Mouse (Mus musculus) neutrophil, adult 5-6 weeks (primary cell): ENCODE measurements around the gene Gm21915. TPM values are rescaled to one million over a fixed set of nuclear protein-coding genes. Genes with fewer than 3 reads are reported as not detected.

ENCODE experiments used
- ATAC-seq: fragments of 151-379, 151-347 bp; 2 replicates; pipeline ENCODE4 v1.8.0; 2017; ENCODE audit warnings: mild to moderate bottlenecking, moderate TSS enrichment; ENCODE audit not compliant: insufficient number of reproducible peaks, poor library complexity, low FRiP score, severe bottlenecking; ENCODE audit errors: extremely low read depth
- total RNA-seq: library from RNA; stranded (forward); fragments of 200-1000 nt; gene quantifications from 2 replicates; pipeline ENCODE4 v1.2.3, GENCODE M21; 2017

The Gm21915 gene
- total RNA-seq, 1 experiment from 2014 or later, result not detected

DNA sequence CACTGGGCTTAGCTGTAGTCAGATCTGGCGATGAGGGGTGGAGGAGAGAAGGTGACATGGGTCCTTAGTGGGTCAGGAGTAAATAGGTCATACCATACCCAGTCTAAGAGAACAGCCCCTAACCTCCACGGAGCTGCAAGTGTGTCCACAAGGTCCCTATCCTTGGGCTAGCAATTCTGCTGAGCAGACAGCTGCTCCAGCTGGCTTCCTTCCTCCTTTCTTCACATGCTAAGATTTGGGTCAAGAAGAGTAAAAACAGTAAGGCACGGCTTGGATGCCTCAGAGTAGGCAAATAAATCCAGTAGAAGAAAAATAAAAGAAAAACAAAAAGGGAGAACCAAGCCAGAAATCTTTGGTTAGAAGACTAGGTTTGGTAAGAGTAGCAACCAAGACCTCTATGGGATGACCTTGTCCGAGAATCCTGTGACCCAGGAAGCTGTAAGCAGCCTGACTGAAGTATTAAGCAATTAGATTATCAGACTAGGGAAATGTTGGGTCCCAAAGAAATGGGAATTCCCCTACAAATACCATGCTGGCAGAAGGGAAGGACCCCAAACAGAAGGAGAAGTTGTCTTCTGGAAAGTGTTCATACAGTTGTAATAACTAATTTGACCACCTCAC is 19.1 kb upstream of the Gm21915 start:
- ATAC-seq, result no peak

DNA sequence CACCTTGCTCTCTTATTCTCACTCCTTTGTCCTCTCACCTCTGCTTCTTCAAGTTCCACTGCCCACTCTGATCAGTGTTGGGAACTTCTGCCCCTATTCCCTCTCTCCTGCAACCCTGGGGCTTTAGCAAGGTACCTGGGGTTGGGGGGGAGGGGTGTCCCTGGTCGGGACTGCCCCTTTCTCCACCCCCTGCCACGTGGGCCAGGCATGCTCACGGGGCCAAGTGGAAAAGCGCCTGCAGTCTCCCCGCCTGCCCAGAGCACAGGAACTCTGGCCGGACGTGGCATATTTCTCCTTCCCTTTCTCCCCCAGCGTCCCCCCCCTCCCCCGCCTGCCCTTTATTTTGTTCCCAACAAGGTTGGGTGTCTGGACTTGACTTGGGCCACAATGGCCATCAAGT is 17.7 kb upstream of the Gm21915 start:
- ATAC-seq, result no peak

DNA sequence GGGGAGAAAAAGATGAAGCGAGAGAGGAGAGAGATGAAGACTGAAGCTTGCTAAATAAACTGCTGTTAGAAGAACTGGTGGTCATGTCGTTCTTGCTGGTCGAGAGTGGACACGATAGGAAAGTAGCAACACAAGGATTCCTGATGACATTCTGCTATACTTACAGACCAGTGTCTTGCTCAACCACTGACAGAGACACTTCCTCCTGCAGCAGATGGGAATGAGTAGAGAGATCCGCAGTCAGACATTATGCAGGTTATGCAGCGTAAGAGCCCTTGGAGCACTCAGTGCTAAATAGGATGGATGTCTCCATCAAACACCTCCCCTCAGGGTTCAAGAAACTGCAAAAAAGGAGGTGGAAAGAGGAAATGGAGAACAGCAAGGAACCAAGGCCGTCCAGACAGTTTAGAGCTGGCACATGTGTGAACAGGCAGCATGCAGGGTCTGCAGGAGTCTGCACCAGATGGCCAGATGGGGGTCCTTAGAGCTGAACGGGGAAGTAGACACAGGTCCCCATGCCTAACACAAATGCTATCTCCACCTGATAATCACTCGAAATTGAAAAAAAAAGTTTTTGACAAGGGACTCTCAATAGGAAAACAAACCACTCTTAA is 4.1 kb upstream of the Gm21915 start:
- ATAC-seq, result no peak

DNA sequence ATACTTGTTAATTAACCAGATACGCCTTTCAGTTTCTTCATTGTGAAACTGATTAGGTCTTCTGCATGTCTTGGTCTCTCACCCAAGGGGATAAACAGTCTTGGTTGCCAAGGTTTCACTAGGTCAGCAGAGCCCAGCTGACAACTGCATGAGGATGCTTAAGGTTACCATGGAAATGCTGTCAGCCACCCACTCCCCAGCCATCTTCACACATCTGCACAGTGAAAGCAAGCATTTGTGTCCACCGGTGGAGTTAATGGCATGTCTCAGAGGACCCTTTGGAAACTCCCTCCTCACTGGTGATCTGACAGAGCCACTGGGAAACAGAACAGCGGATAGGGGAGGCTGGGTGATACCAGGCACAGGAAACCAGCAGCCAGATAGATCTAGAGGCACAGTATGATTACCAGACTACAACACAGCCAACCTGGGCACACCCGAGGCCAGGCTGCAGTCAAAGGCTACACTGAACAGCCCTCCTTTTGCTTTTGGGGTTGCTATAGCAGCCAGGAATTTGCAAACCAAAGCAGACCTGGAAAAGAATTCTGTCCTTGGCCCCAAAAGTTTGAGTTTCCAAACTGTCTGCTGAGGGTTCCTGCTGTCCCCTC is 1.0 kb downstream of the Gm21915 start:
- no peak for ATAC-seq

DNA sequence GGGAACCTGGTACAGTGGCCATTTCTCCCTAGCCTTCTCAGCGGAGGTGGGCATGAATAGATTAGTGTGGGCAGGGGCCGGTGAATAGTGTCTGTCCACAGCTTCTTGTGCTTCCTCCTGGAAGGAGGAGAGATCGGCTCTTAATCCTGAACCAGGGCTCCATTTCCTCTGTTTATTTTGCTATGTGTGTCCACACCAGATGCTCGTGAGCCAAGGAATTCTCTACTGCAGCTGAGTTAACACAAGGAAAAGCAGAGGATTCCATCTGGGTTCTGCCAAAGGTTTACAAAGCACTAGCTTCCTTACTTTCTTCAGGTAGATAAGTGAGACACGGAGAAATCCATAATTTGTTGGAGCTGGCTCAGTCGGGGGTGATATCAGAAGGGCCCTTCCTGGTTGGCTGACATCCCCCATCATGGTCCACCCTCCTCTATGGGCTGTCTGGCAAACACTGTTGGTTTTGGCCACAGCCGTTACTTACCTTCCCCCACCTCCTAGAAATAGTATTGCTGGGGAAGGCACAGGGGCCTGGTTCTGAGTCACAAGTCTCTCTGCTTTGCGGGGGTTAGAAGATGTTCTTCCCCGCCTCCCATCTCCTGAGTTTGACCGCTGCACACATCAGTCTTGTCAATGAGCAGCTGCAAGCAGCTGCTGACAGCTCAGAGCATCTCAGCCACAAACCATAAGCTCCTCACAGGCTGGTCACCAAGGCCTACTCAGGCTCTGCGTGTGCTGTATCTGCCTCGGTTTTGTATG is 5.0 kb downstream of the Gm21915 start:
- ATAC-seq, result no peak

DNA sequence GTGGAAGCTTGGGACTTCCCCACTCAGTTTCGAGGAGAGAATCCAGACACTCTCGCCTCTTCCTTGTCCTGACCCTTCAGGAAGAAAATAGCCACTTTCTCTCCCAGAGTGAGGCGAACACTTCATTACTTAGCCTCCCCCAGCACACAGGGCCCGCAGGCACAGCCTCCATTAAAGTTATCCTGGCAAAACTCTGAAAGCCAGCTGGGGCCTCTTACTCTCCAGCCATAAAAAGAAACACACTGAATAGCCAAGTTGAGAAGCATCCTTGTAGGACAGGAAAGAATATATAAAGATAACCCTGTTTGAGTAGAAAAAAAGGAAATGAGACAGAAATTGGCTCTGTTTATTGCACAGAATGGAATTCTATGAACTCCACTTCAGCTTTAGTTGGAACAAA is 8.2 kb downstream of the Gm21915 start:
- ATAC-seq, result no peak

DNA sequence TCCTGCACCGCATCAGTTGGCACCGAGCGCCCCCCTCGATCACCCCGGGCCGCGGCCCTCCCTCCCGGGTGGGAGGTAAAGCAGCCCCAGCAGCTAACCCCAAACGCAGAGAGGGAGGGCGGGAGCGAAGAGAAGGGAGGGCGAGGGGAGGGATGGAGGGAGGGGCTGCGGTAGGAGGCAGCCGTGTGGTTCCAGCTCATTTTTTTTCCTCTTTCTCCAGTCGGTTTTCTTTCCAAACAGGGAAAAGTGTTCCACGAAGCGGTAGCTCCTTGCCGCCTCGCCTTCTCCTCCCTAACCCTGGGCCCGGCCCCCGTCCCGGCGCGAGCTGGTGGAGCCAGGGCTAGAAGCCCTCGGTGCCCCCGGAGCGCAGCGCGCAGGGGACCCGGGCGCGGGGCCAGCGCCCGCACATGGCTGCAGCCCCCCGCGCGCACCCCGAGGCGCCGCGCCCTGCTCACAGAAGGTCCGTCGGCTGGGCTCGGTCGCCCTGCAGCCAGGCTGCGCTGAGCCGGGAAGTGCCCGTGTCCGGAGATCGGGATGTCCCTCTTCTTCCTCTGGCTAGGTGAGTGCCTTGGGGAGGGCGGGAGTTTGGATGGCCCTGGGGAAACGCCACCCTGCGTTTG is 15.5 kb downstream of the Gm21915 start, which contains the start of gene Clmp:
TSS of gene Clmp (plus strand) at position 162 of the 620 bp plus-strand sequence.
- no peak for ATAC-seq

DNA sequence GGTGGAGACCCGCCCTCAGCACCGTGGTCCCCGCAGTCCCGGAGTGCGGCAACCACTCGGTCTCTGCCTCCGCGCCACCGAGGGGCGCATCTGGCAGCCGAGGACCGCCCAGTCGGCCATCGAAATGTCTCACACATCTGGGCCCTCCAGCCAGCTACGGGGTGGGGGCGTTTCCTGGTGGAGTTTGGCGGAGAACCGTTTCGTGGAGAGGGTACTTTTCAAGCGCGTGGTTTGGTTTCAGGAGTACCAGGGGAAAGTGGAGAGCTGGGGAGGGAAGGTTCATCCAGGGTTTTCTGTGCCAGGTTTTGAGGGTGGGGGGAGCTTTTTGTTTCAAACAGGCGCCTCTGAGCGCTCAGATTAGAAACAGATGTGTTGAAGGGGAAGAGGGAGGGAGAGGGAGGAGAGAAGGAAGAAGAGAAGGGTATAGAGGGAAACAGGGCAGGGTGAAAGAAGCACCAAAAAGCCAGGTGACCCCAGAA is 16.0 kb downstream of the Gm21915 start:
- no peak for ATAC-seq

DNA sequence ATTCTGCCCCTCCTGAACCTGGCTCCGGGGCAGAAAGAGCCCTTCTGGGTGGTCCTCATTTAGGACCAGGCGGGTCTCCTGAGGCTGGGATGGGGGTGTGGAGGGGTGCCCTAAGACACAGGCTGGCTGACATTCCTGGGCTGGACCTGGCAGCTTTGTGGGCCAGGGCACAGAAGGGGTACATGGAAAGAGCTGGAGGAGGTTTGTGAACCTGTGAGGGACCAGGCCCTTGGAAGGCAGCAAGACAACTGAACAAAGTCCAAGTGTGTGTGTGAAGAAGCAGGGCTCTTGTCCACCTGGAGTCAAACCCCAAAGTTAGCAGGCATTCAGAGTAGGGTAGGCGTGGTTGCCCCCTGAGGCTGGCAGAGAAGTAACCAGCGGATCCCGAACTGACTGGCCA is 16.6 kb downstream of the Gm21915 start:
- ATAC-seq, result no peak

DNA sequence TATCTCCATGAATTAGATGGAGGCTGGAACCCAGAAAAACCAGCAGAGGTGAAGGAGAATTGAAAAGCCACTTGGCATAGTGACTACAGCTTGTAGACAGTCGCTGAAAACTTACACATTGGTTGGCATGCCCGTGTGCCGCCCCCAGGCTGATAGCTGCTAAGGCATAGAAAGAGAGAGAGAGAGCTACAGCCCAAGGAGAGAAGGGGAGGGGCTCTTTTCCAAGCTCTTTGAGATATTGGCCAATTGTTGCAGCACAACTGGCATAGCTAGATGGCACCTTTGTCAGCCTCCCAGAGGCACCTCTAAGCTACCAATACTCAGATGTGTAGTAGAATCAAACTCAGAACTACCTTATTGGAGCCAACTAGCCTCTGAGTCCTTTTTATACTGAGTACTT is 17.1 kb downstream of the Gm21915 start:
- no peak for ATAC-seq

DNA sequence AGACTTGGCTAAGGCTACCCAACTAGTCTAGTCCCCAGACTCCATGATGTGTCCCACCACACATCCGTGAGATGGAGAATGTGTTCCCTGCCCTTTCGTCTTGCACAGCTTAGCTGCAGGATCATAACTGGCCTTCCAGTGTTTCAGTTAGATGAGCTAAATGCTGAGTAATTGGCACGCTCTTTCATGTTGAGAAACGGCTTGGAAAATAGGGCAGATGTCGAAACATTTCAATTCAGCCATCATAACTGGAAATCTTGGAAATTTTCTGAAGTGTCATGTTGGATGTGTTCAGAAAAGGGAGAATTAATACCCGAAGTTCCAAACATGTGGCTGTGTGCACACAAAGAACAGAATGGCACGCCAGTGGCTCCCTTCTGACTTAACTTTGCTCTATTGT is 20.1 kb downstream of the Gm21915 start:
- no peak for ATAC-seq

DNA sequence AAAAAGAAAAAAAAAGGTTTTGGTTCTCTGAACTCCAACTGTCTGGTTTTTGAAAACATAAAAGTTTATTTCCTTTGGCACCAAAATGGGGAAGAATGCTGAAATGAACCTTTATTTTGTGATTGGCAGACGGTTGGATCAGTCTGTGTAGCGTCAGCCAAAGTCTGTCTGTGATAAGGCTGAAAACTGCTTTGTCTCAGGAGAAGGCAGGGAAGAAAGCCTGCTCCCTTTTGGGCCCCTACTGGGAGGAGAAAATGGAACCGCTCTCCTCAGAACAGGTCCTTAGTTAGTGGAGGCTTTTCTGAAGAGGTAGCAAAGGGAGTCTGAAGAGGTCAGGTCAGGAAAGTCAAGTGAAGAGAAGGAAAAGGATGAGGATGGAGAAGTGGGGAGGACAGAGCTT is 22.6 kb downstream of the Gm21915 start:
- ATAC-seq, result no peak

DNA sequence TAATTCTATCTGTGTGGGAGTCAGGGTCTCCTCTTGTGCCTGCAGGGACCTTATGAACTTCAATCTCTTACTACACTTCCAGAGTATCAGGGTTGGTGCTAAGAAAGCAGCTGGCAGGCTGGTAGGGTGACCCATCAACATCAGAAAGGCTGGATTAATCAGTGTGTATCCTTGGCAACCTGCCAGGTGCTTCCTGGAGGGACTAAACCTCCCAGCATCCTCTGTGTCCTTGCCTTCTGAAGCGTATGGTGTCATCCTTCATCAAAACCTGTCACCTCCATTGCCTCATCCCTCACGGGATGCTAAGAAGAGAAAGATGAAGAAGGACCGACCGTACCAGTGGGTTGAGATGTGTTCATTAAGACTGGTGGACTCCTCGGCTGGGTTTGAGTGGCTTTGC is 23.4 kb downstream of the Gm21915 start:
- no peak for ATAC-seq

DNA sequence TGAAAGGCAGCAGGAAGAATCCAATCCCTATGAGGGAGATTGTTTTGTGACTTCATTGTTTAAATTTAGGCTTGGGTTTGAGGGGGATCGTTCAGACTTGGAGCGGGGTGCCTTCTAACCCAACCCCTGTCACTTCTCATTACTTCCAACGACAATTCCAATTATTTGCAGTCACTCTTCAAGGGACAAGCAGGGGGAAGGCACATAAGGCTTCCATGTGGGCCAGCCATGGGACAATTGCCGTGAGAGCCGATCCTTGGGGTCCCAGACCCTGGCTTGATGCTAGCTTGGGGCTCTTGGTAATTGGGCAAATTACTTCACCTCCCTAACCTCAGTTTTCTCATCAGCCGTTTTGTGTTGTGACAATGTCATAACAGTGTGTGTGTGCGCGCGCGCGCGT is 23.9 kb downstream of the Gm21915 start:
- ATAC-seq, result no peak

DNA sequence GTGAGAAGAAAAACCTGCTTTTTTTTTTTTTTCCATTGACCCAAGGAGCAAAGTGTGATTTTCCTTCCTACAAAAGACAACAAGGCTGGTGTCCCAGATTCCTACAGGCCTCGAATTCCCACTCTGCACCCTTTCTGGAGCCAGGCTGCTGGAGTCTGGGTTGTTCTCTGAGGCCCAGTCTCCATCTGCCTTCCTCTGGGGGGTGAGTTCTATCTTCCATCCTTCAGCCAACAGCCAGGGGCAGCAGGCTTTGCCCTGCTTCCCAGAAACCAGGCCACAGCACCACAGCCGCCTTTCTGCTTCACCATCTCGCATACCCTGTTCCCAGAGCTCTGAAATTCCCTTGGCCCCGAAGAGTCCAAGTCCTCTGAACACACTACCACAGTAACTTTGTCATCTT is 25.7 kb downstream of the Gm21915 start:
- ATAC-seq, result no peak

DNA sequence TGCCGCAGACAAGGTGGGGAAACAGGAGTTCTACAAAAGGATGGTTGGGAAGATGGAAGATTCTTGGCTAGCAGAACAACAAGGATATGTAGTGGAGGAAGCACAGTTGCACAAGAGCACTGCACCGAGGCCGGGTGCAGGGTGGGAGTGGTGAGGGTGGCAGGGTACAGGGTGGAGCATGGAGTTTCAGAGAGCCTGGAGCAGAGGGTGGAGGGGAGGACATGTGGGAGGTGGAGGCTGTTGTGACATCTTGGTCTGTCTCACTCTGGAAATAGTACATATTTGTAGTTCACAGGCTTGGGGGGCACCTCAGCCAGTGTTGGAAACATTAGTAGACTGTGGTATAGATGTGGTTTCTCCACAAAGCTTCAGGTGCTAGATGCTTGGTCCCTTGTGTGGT is 28.8 kb downstream of the Gm21915 start:
- no peak for ATAC-seq

DNA sequence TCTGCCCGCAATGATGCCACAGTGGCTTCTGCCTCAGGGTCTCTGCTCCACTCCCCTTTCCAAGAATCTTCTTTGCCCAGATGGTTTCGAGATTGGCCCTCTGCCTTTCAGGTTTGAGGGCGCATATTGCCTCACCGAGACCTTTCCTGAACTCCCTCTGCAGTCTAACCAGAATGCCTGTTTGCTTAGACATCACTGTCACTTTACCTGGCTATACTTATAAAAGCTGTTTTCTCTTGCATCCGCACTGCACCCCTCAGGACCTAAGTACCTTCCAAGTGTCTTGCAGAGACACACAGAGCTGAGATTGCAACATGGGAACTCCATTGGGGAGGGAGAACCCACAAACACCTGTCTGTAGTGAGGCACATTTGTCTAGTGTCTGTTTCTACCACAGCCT is 29.8 kb downstream of the Gm21915 start:
- no peak for ATAC-seq

DNA sequence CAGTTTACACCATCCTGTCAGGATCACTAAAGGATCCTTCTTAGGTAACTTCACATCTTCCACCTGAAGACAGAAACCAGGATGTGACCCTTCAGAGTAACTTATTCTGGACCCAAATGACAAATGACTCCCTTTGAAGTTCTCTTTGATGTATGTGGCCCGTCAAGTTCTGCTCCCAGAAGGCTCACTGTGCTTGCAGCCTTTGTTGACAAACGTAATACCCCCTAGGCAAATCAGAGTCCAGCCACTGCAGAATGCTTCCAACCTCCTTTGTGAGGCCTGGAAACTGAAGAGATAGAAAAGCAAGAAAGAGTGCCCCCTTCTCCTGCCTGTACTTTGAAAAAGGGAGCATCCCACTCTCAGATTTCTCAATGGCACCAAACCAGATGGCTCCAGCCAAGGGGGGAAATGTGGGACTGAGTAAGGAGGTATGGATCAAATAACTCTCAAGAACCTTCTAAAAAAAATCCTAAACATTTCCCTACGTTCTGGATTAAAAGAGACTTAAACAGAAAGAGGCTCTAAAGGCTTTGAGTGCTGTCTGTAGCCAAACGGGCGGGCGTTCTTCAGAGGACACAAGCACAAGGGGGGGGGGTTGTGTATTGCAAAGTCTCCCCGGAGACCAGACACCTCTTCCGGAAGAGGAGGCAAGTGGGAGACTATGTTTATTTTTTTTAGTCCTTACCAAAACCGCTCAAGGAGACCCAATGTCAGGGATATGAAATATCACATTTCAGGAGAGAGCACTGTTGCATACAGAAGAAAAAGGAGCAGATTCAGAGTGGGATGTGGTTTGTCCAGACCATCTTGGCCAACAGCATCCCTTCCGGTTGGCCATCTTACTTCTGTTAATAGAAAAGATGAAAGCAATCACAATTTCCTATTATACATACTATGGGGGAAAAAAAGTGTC is 34.2 kb downstream of the Gm21915 start:
- ATAC-seq, result no peak
